11 mouse cellular contexts compared by ENCODE assay signal in genomic region chr9:60054951-60055350, GRCm38 (mm10).
DNase-seq lines count a peak whose midpoint lies in the region; ATAC-seq and TF ChIP-seq lines count a peak whose summit lies in the region.
"Had no signal": no experiment of that assay in that cellular context is flagged by ENCODE, and none has a peak within 500 bp of the region (broad histone marks: within the 10 kb centered on the region; RNA-seq: fewer than 3 reads in every experiment).

No protein-coding gene starts in this region.

- H3K9me3 ChIP-seq in hindbrain, postnatal 0 days (ENCODE audit: low read length): no peaks in the 10 kb centered on the region
- peaks cover 3% of the 10 kb centered on the region; the same call in 1 of the 2 replicates for H3K9me3 ChIP-seq in hindbrain, embryonic 10.5 days
- H3K9me3 ChIP-seq in intestine, embryonic 16.5 days (ENCODE audit: control insufficient read depth, low read length): no peaks in the 10 kb centered on the region
- H3K9me3 ChIP-seq in neural tube, embryonic 15.5 days (replicated peaks): no peaks in the 10 kb centered on the region
- H3K9me3 ChIP-seq: hindbrain, embryonic 12.5 days; liver, embryonic 15.5 days had no signal

- no peaks in the 10 kb centered on the region for H3K36me3 ChIP-seq in hindbrain, postnatal 0 days (ENCODE audit: insufficient read depth, low read length)
- no peaks in the 10 kb centered on the region for H3K36me3 ChIP-seq in hindbrain, embryonic 10.5 days
- no peaks in the 10 kb centered on the region for H3K36me3 ChIP-seq in intestine, embryonic 16.5 days (ENCODE audit: control insufficient read depth, insufficient read depth, low read length)
- no peaks in the 10 kb centered on the region for H3K36me3 ChIP-seq in neural tube, embryonic 15.5 days
- H3K36me3 ChIP-seq: hindbrain, embryonic 12.5 days; liver, embryonic 15.5 days had no signal

- no peak for ATAC-seq in hindbrain, postnatal 0 days
- no peak for ATAC-seq in intestine, embryonic 16.5 days
- no peak for ATAC-seq in neural tube, embryonic 15.5 days (ENCODE audit: low FRiP score)

- no peak overlapping the region for H3K4me2 ChIP-seq in hindbrain, postnatal 0 days (ENCODE audit: low read depth, low read length)
- no peak overlapping the region for H3K4me2 ChIP-seq in intestine, embryonic 16.5 days (ENCODE audit: low read depth, low read length)
- H3K4me2 ChIP-seq in neural tube, embryonic 15.5 days: no peak overlapping the region
- H3K4me2 ChIP-seq: hindbrain, embryonic 12.5 days; liver, embryonic 15.5 days had no signal

- intact Hi-C loops in left cerebral cortex, postnatal 36 days (cut with DNase I): no loop called here

- TF ChIP-seq POLR2A in brain, embryonic 14.5 days (IDR thresholded peaks at IDR 0.05; ENCODE audit: borderline replicate concordance, extremely low read depth, insufficient read depth, insufficient read length, poor library complexity, severe bottlenecking): no peak

- no peak for TF ChIP-seq CTCF in hindbrain, postnatal 0 days (IDR thresholded peaks at IDR 0.05; ENCODE audit: low read depth)
- TF ChIP-seq CTCF in brain, embryonic 14.5 days (IDR thresholded peaks at IDR 0.05; ENCODE audit: borderline replicate concordance, extremely low read depth, insufficient read depth, insufficient read length): no peak
- TF ChIP-seq CTCF in layer of hippocampus, adult 2 months (conservative IDR thresholded peaks at IDR 0.05): no peak

- no peaks in the 10 kb centered on the region for H3K4me1 ChIP-seq in hindbrain, postnatal 0 days (ENCODE audit: insufficient read depth, low read length)
- H3K4me1 ChIP-seq in hindbrain, embryonic 10.5 days (replicated peaks): no peaks in the 10 kb centered on the region
- no peaks in the 10 kb centered on the region for H3K4me1 ChIP-seq in intestine, embryonic 16.5 days (ENCODE audit: control insufficient read depth, insufficient read depth, low read length)
- H3K4me1 ChIP-seq in neural tube, embryonic 15.5 days: no peaks in the 10 kb centered on the region
- H3K4me1 ChIP-seq: hindbrain, embryonic 12.5 days; liver, embryonic 15.5 days had no signal

- H3K27ac ChIP-seq in hindbrain, postnatal 0 days: no peak overlapping the region
- no peak overlapping the region for H3K27ac ChIP-seq in hindbrain, embryonic 10.5 days
- peak overlapping the region; percentile 75 for H3K27ac ChIP-seq in layer of hippocampus, adult 2 months
- H3K27ac ChIP-seq in intestine, embryonic 16.5 days (ENCODE audit: low read length): no peak overlapping the region
- H3K27ac ChIP-seq in neural tube, embryonic 15.5 days (replicated peaks): no peak overlapping the region
- H3K27ac ChIP-seq: heart, embryonic 10.5 days; hindbrain, embryonic 12.5 days; liver, embryonic 15.5 days had no signal

- no peaks in the 10 kb centered on the region for H3K27me3 ChIP-seq in hindbrain, postnatal 0 days (ENCODE audit: insufficient read depth, low read length)
- no peaks in the 10 kb centered on the region for H3K27me3 ChIP-seq in hindbrain, embryonic 10.5 days (ENCODE audit: insufficient read depth, poor library complexity, severe bottlenecking)
- H3K27me3 ChIP-seq in intestine, embryonic 16.5 days (replicated peaks; ENCODE audit: control insufficient read depth, insufficient read depth, low read length): no peaks in the 10 kb centered on the region
- no peaks in the 10 kb centered on the region for H3K27me3 ChIP-seq in neural tube, embryonic 15.5 days (replicated peaks)
- H3K27me3 ChIP-seq: hindbrain, embryonic 12.5 days; liver, embryonic 15.5 days had no signal

- no peak overlapping the region for H3K4me3 ChIP-seq in hindbrain, postnatal 0 days (ENCODE audit: low read length)
- no peak overlapping the region for H3K4me3 ChIP-seq in hindbrain, embryonic 10.5 days
- no peak overlapping the region for H3K4me3 ChIP-seq in layer of hippocampus, adult 2 months
- no peak overlapping the region for H3K4me3 ChIP-seq in intestine, embryonic 16.5 days (ENCODE audit: low read length)
- no peak overlapping the region for H3K4me3 ChIP-seq in neural tube, embryonic 15.5 days (replicated peaks)
- H3K4me3 ChIP-seq: heart, embryonic 10.5 days; hindbrain, embryonic 12.5 days; liver, embryonic 15.5 days had no signal

- peak; percentile 9 for DNase-seq in hindbrain, postnatal 0 days (ENCODE audit: low spot score)
- DNase-seq in hindbrain, embryonic 10.5 days (ENCODE audit: low spot score): no peak
- DNase-seq in brain, embryonic 14.5 days (ENCODE audit: low read depth): peak; percentile 67
- peak; percentile 42 to 67 for DNase-seq in layer of hippocampus, adult 2 months (ENCODE audit: low spot score in 2 of 2)
- DNase-seq in left cerebral cortex, postnatal 36 days (ENCODE audit: low spot score in 2 of 2): peak; percentile 29 to 52
- DNase-seq in spleen, postnatal 4 days (ENCODE audit: low spot score in 2 of 2): no peak

- H3K9ac ChIP-seq in hindbrain, postnatal 0 days (replicated peaks; ENCODE audit: low read length): no peak overlapping the region
- H3K9ac ChIP-seq in intestine, embryonic 16.5 days (ENCODE audit: low read depth, low read length): no peak overlapping the region
- no peak overlapping the region for H3K9ac ChIP-seq in neural tube, embryonic 15.5 days (replicated peaks)
- H3K9ac ChIP-seq: hindbrain, embryonic 12.5 days; liver, embryonic 15.5 days had no signal

- 46% methylated on average over 5 of the region's 5 CpGs for WGBS in hindbrain, postnatal 0 days
- 85% methylated on average over 5 of the region's 5 CpGs for WGBS in hindbrain, embryonic 10.5 days
- WGBS in intestine, embryonic 16.5 days: 66% methylated on average over 5 of the region's 5 CpGs
- 56% methylated on average over 5 of the region's 5 CpGs for WGBS in neural tube, embryonic 15.5 days

Comparison
In these comparisons a context has a peak if more than half of its experiments do, and no peak if none do; other contexts are left out.
1. DNase-seq: peak in hindbrain, postnatal 0 days (single experiment), brain, embryonic 14.5 days (single experiment), layer of hippocampus, adult 2 months (2 of 2) and left cerebral cortex, postnatal 36 days (2 of 2); none in hindbrain, embryonic 10.5 days (single experiment) and spleen, postnatal 4 days (0 of 2).